Mouse (Mus musculus): ENCODE measurements at regions not wholly inside any gene's neighbourhood (a gene's known extent, or its start where the extent isn't known, plus 50 kb on each side); places are given as distances from the start of the nearest gene placed in this dataset.

- no peaks in the 10 kb centered on the region for H3K4me1 ChIP-seq (ENCODE audit: insufficient read depth, low read depth, low read length)
- DNase-seq (ENCODE audit: low spot score), result no peak
- 0% methylated on average over 1 of the region's 1 CpGs for WGBS
- H3K9ac ChIP-seq (replicated peaks; ENCODE audit: low read depth), result no peak overlapping the region
- H3K36me3 ChIP-seq (ENCODE audit: insufficient read depth, low read length), result no peaks in the 10 kb centered on the region
- no peaks in the 10 kb centered on the region for H3K9me3 ChIP-seq (ENCODE audit: low read length)
- H3K27me3 ChIP-seq (replicated peaks; ENCODE audit: insufficient read depth, low read length), result no peaks in the 10 kb centered on the region
- ATAC-seq, result no peak
- no peak overlapping the region for H3K4me3 ChIP-seq (ENCODE audit: low read depth, low read length)
- no peak overlapping the region for H3K27ac ChIP-seq (ENCODE audit: low read length)
- H3K4me2 ChIP-seq (replicated peaks; ENCODE audit: low read depth, low read length), result no peak overlapping the region
- TF ChIP-seq CTCF (IDR thresholded peaks at IDR 0.05) (no peak), EP300 (IDR thresholded peaks at IDR 0.05) (no peak)
Observed at GRCm38 (mm10) chr1:41133143-41133542, 327.7 kb downstream of the Tmem182 start.

- Histone ChIP-seq H3K9me3 (ENCODE audit: low read length) (no peaks in the 10 kb centered on the region), H3K36me3 (ENCODE audit: insufficient read depth, low read length) (no peaks in the 10 kb centered on the region), H3K27me3 (replicated peaks; ENCODE audit: insufficient read depth, low read length) (no peaks in the 10 kb centered on the region), H3K4me2 (replicated peaks; ENCODE audit: low read depth, low read length) (no peak overlapping the region), H3K9ac (replicated peaks; ENCODE audit: low read depth) (no peak overlapping the region), H3K27ac (ENCODE audit: low read length) (no peak overlapping the region), H3K4me3 (ENCODE audit: low read depth, low read length) (no peak overlapping the region), H3K4me1 (ENCODE audit: insufficient read depth, low read depth, low read length) (no peaks in the 10 kb centered on the region)
- WGBS, result 49% methylated on average over 8 of the region's 8 CpGs
- TF ChIP-seq EP300 (IDR thresholded peaks at IDR 0.05), result no peak
- no peak for TF ChIP-seq CTCF (IDR thresholded peaks at IDR 0.05)
- ATAC-seq (no peak), DNase-seq (ENCODE audit: low spot score) (no peak)
Observed at GRCm38 (mm10) chr1:41133946-41134345, 328.5 kb downstream of the Tmem182 start.

- DNase-seq (ENCODE audit: low spot score) (no peak), ATAC-seq (no peak)
- Histone ChIP-seq H3K4me3 (ENCODE audit: low read depth, low read length) (no peak overlapping the region), H3K4me1 (ENCODE audit: insufficient read depth, low read depth, low read length) (no peaks in the 10 kb centered on the region), H3K36me3 (ENCODE audit: insufficient read depth, low read length) (no peaks in the 10 kb centered on the region), H3K9me3 (ENCODE audit: low read length) (no peaks in the 10 kb centered on the region), H3K27ac (ENCODE audit: low read length) (no peak overlapping the region), H3K27me3 (replicated peaks; ENCODE audit: insufficient read depth, low read length) (no peaks in the 10 kb centered on the region), H3K9ac (replicated peaks; ENCODE audit: low read depth) (no peak overlapping the region), H3K4me2 (replicated peaks; ENCODE audit: low read depth, low read length) (no peak overlapping the region)
- TF ChIP-seq CTCF (IDR thresholded peaks at IDR 0.05) (no peak), EP300 (IDR thresholded peaks at IDR 0.05) (no peak)
- WGBS, result 82% methylated on average over 2 of the region's 2 CpGs
Observed at GRCm38 (mm10) chr1:41139725-41140124, 334.3 kb downstream of the Tmem182 start.

DNA sequence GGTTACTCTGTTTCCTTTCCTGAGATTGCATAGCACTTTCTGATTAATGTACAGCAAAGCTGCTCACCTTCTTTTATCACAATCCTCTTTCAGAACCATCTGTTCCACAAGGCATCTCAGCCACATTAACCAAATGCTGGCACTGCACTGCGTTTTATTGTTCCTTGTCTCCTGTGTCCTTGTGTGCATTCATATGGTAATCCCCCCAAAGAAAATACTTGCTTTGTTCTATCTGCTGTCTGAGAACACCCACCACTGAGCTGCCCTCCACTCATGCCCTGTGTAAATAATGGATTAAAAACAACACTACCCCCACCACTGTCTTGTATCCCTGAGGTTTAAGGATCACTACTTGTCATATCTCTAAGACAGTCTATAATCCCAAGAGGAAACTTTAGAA is 335.1 kb downstream of the Tmem182 start:
- H3K36me3 ChIP-seq (ENCODE audit: insufficient read depth, low read length), result no peaks in the 10 kb centered on the region
- ATAC-seq (no peak), DNase-seq (ENCODE audit: low spot score) (no peak)
- no peak overlapping the region for H3K4me3 ChIP-seq (ENCODE audit: low read depth, low read length)
- no peak overlapping the region for H3K4me2 ChIP-seq (replicated peaks; ENCODE audit: low read depth, low read length)
- WGBS, result 56% methylated on average over 1 of the region's 1 CpGs
- H3K4me1 ChIP-seq (ENCODE audit: insufficient read depth, low read depth, low read length), result no peaks in the 10 kb centered on the region
- no peaks in the 10 kb centered on the region for H3K9me3 ChIP-seq (ENCODE audit: low read length)
- no peak overlapping the region for H3K9ac ChIP-seq (replicated peaks; ENCODE audit: low read depth)
- H3K27ac ChIP-seq (ENCODE audit: low read length), result no peak overlapping the region
- no peak for TF ChIP-seq EP300 (IDR thresholded peaks at IDR 0.05)
- no peak for TF ChIP-seq CTCF (IDR thresholded peaks at IDR 0.05)
- no peaks in the 10 kb centered on the region for H3K27me3 ChIP-seq (replicated peaks; ENCODE audit: insufficient read depth, low read length)

GRCm38 (mm10) chr1:41141992-41142391 is 336.6 kb downstream of the Tmem182 start:
- Histone ChIP-seq H3K27ac (ENCODE audit: low read length) (no peak overlapping the region), H3K4me2 (replicated peaks; ENCODE audit: low read depth, low read length) (no peak overlapping the region), H3K4me3 (ENCODE audit: low read depth, low read length) (no peak overlapping the region), H3K27me3 (replicated peaks; ENCODE audit: insufficient read depth, low read length) (no peaks in the 10 kb centered on the region), H3K9me3 (ENCODE audit: low read length) (no peaks in the 10 kb centered on the region), H3K36me3 (ENCODE audit: insufficient read depth, low read length) (no peaks in the 10 kb centered on the region), H3K4me1 (ENCODE audit: insufficient read depth, low read depth, low read length) (no peaks in the 10 kb centered on the region), H3K9ac (replicated peaks; ENCODE audit: low read depth) (no peak overlapping the region)
- 69% methylated on average over 4 of the region's 4 CpGs for WGBS
- ATAC-seq (no peak), DNase-seq (ENCODE audit: low spot score) (peak; percentile 8)
- TF ChIP-seq EP300 (IDR thresholded peaks at IDR 0.05) (no peak), CTCF (IDR thresholded peaks at IDR 0.05) (no peak)

DNA sequence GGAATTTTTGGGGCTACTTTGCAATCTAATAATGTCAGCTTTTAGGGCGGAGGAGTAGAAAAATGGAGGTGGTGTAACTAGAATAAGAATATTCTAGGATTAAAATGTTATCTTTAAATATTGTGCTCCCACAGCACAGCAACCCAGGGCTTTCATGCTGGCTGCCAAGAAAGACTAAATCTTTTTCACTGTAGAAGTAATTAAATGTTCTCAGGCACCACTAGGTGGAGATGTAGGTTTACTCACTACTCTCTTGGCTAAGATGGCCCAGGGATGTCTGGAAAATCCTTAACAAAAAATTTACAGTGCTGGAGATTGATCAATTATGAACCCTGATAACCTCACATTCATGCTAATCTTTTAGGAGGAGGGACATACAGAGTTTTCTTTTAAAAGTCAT is 347.1 kb downstream of the Tmem182 start:
- 53% methylated on average over 1 of the region's 1 CpGs for WGBS
- no peak for TF ChIP-seq EP300 (IDR thresholded peaks at IDR 0.05)
- peak; percentile 56 for TF ChIP-seq CTCF (IDR thresholded peaks at IDR 0.05)
- Histone ChIP-seq H3K4me1 (ENCODE audit: insufficient read depth, low read depth, low read length) (no peaks in the 10 kb centered on the region), H3K27me3 (replicated peaks; ENCODE audit: insufficient read depth, low read length) (no peaks in the 10 kb centered on the region), H3K4me2 (replicated peaks; ENCODE audit: low read depth, low read length) (no peak overlapping the region), H3K4me3 (ENCODE audit: low read depth, low read length) (no peak overlapping the region), H3K27ac (ENCODE audit: low read length) (no peak overlapping the region), H3K36me3 (ENCODE audit: insufficient read depth, low read length) (no peaks in the 10 kb centered on the region), H3K9me3 (ENCODE audit: low read length) (no peaks in the 10 kb centered on the region), H3K9ac (replicated peaks; ENCODE audit: low read depth) (no peak overlapping the region)
- DNase-seq (ENCODE audit: low spot score), result peak; percentile 56
- no peak for ATAC-seq
